Mouse (Mus musculus) thymus, adult 2 months (tissue): ENCODE measurements around the gene Endou.
A peak's percentile ranks its signal among the peaks of the same experiment; 100 is the strongest.

Experiments used
- CTCF ChIP-seq: fragments of 200-500 bp; IDR thresholded peaks from 2 replicates; pipeline ENCODE4 v1.5.1; 2012; ENCODE audit warnings: mild to moderate bottlenecking, control low read depth, low read length, moderate library complexity, borderline replicate concordance; ENCODE audit not compliant: control insufficient read depth, poor library complexity, insufficient read depth; ENCODE audit errors: extremely low read depth
- POLR2A ChIP-seq: fragments of 200-500 bp; IDR thresholded peaks from 2 replicates; pipeline ENCODE4 v1.6.1; 2012; ENCODE audit warnings: mild to moderate bottlenecking, low read length, control low read depth, moderate library complexity; ENCODE audit not compliant: control insufficient read depth, poor library complexity, insufficient read depth; ENCODE audit errors: extremely low read depth

GRCm38 (mm10) chr15:97731111-97731510, at the start of gene Endou:
- TF ChIP-seq CTCF (no peak), POLR2A (0 out of 2 replicates have a peak, but pooled peaks have one; percentile 40)
